In genomic region chr7:72504268-72504667, GRCm38 (mm10) we compare ENCODE assay signal across 10 mouse cellular contexts.
DNase-seq lines count a peak whose midpoint lies in the region; ATAC-seq lines count a peak whose summit lies in the region.
"Had no signal": no experiment of that assay in that cellular context is flagged by ENCODE, and none has a peak within 500 bp of the region (broad histone marks: within the 10 kb centered on the region; RNA-seq: fewer than 3 reads in every experiment).

No protein-coding gene starts in this region.

- no peaks in the 10 kb centered on the region for H3K4me1 ChIP-seq in forebrain, embryonic 13.5 days
- H3K4me1 ChIP-seq in forebrain, embryonic 11.5 days (replicated peaks; ENCODE audit: control insufficient read depth, insufficient read depth, low read length): no peaks in the 10 kb centered on the region
- peaks cover 50% of the 10 kb centered on the region for H3K4me1 ChIP-seq in limb, embryonic 10.5 days

- no peaks in the 10 kb centered on the region for H3K36me3 ChIP-seq in forebrain, embryonic 13.5 days (ENCODE audit: poor library complexity, severe bottlenecking)
- no peaks in the 10 kb centered on the region for H3K36me3 ChIP-seq in forebrain, embryonic 11.5 days (ENCODE audit: control insufficient read depth, insufficient read depth, low read length)
- H3K36me3 ChIP-seq in limb, embryonic 10.5 days: no peaks in the 10 kb centered on the region

- no peak overlapping the region for H3K27ac ChIP-seq in forebrain, embryonic 13.5 days
- H3K27ac ChIP-seq in forebrain, embryonic 11.5 days (ENCODE audit: low read depth, low read length): no peak overlapping the region
- peak overlapping the region; percentile 68 for H3K27ac ChIP-seq in limb, embryonic 10.5 days
- H3K27ac ChIP-seq: liver, embryonic 14.5 days had no signal

- no peak for DNase-seq in forebrain, embryonic 11.5 days (ENCODE audit: low spot score)
- peak; percentile 3 for DNase-seq in layer of hippocampus, adult 11-12 months (ENCODE audit: low spot score)
- DNase-seq in layer of hippocampus, adult 9-10 months (ENCODE audit: low spot score): no peak
- DNase-seq in cerebellum, postnatal 36 days: peak; percentile 71 to 75
- DNase-seq in limb, embryonic 10.5 days (ENCODE audit: low spot score): no peak
- DNase-seq in thymus, postnatal 10 days (ENCODE audit: low spot score in 2 of 2): no peak
- no peak for DNase-seq in right cerebral cortex, postnatal 4 days
- DNase-seq: adrenal gland, postnatal 36 days had no signal

- H3K4me2 ChIP-seq in forebrain, embryonic 13.5 days: no peak overlapping the region
- H3K4me2 ChIP-seq in forebrain, embryonic 11.5 days (ENCODE audit: low read depth, low read length, severe bottlenecking): no peak overlapping the region

- peak; percentile 58; the same call in 1 of the 2 replicates for ATAC-seq in forebrain, embryonic 13.5 days
- no peak for ATAC-seq in forebrain, embryonic 11.5 days (replicated peaks; ENCODE audit: low FRiP score)

- H3K9ac ChIP-seq in forebrain, embryonic 13.5 days: no peak overlapping the region
- H3K9ac ChIP-seq in forebrain, embryonic 11.5 days (ENCODE audit: low read length): no peak overlapping the region
- H3K9ac ChIP-seq: liver, embryonic 14.5 days had no signal

- no peaks in the 10 kb centered on the region for H3K27me3 ChIP-seq in forebrain, embryonic 13.5 days
- no peaks in the 10 kb centered on the region for H3K27me3 ChIP-seq in forebrain, embryonic 11.5 days (ENCODE audit: control insufficient read depth, insufficient read depth, low read length)
- H3K27me3 ChIP-seq in limb, embryonic 10.5 days (ENCODE audit: low read depth, poor library complexity, severe bottlenecking): no peaks in the 10 kb centered on the region

- 89% methylated on average over 4 of the region's 4 CpGs for WGBS in forebrain, embryonic 13.5 days
- 74% methylated on average over 4 of the region's 4 CpGs for WGBS in forebrain, embryonic 11.5 days
- 49% methylated on average over 4 of the region's 4 CpGs for WGBS in limb, embryonic 10.5 days

- H3K4me3 ChIP-seq in forebrain, embryonic 13.5 days: no peak overlapping the region
- no peak overlapping the region for H3K4me3 ChIP-seq in forebrain, embryonic 11.5 days (ENCODE audit: low read depth, low read length)
- no peak overlapping the region for H3K4me3 ChIP-seq in limb, embryonic 10.5 days

- H3K9me3 ChIP-seq in forebrain, embryonic 13.5 days (replicated peaks): no peaks in the 10 kb centered on the region
- H3K9me3 ChIP-seq in forebrain, embryonic 11.5 days (ENCODE audit: control insufficient read depth, low read length): no peaks in the 10 kb centered on the region
- no peaks in the 10 kb centered on the region for H3K9me3 ChIP-seq in limb, embryonic 10.5 days (replicated peaks)

Comparison
In these comparisons a context has a peak if more than half of its experiments do, and no peak if none do; other contexts are left out.
1. DNase-seq: peak in layer of hippocampus, adult 11-12 months (single experiment) and cerebellum, postnatal 36 days (2 of 2); none in forebrain, embryonic 11.5 days (single experiment), layer of hippocampus, adult 9-10 months (single experiment), limb, embryonic 10.5 days (single experiment), thymus, postnatal 10 days (0 of 2) and right cerebral cortex, postnatal 4 days (single experiment).